Mouse (Mus musculus): ENCODE measurements around the gene Zfp78. TPM values are rescaled to one million over a fixed set of nuclear protein-coding genes. Genes with fewer than 3 reads are reported as not detected.
A peak's percentile ranks its signal among the peaks of the same experiment; 100 is the strongest.
"Not testable (repeated sequence)": the region's sequence is repeated elsewhere in the genome, so short reads cannot be mapped to it uniquely, and the experiment has no call there.

Gene Zfp78
- polyA plus RNA-seq, 1 experiment, result 4.7 TPM

GRCm38 (mm10) chr7:6358937-6359590 is 4.0 kb upstream of the Zfp78 start:
- Histone ChIP-seq H3K4me3 (replicated peaks; ENCODE audit: insufficient read depth, low read depth, low read length) (no peak overlapping the region), H3K27me3 (ENCODE audit: control insufficient read depth, insufficient read depth, low read length) (no peaks in the 10 kb centered on the region), H3K4me1 (ENCODE audit: control insufficient read depth, insufficient read depth, low read length) (no peaks in the 10 kb centered on the region), H3K27ac (ENCODE audit: insufficient read depth, low read length) (no peak overlapping the region)
- WGBS, result 49% methylated on average over 10 of the region's 10 CpGs
- TF ChIP-seq POLR2A (IDR thresholded peaks at IDR 0.05; ENCODE audit: borderline replicate concordance, insufficient read depth, low read length) (no peak), CTCF (IDR thresholded peaks at IDR 0.05; ENCODE audit: borderline replicate concordance, insufficient read depth, low read depth, low read length) (0 out of 2 replicates have a peak, but pooled peaks have one; percentile 40)
- DNase-seq, result peak in 1 of 2 experiments; percentile 62

GRCm38 (mm10) chr7:6360477-6361060 is 2.5 kb upstream of the Zfp78 start:
- TF ChIP-seq CTCF (IDR thresholded peaks at IDR 0.05; ENCODE audit: borderline replicate concordance, insufficient read depth, low read depth, low read length) (no peak), POLR2A (IDR thresholded peaks at IDR 0.05; ENCODE audit: borderline replicate concordance, insufficient read depth, low read length) (no peak)
- Histone ChIP-seq H3K27me3 (ENCODE audit: control insufficient read depth, insufficient read depth, low read length) (no peaks in the 10 kb centered on the region), H3K27ac (ENCODE audit: insufficient read depth, low read length) (no peak overlapping the region), H3K4me3 (replicated peaks; ENCODE audit: insufficient read depth, low read depth, low read length) (no peak overlapping the region), H3K4me1 (ENCODE audit: control insufficient read depth, insufficient read depth, low read length) (no peaks in the 10 kb centered on the region)
- DNase-seq, result no peak
- WGBS, result 37% methylated on average over 9 of the region's 9 CpGs

- DNase-seq, result no peak
- Histone ChIP-seq H3K4me1 (ENCODE audit: control insufficient read depth, insufficient read depth, low read length) (no peaks in the 10 kb centered on the region), H3K27me3 (ENCODE audit: control insufficient read depth, insufficient read depth, low read length) (no peaks in the 10 kb centered on the region), H3K27ac (ENCODE audit: insufficient read depth, low read length) (no peak overlapping the region; the same call in 1 of the 2 replicates), H3K4me3 (replicated peaks; ENCODE audit: insufficient read depth, low read depth, low read length) (peak overlapping the region; percentile 96)
- WGBS, result 19% methylated on average over 7 of the region's 7 CpGs
- TF ChIP-seq CTCF (IDR thresholded peaks at IDR 0.05; ENCODE audit: borderline replicate concordance, insufficient read depth, low read depth, low read length) (no peak), POLR2A (IDR thresholded peaks at IDR 0.05; ENCODE audit: borderline replicate concordance, insufficient read depth, low read length) (no peak)
These were observed 1.3 kb upstream of the Zfp78 start for GRCm38 (mm10) chr7:6361756-6362155.

GRCm38 (mm10) chr7:6362268-6363046 is 623 bp upstream of the Zfp78 start:
- no peak for TF ChIP-seq CTCF (IDR thresholded peaks at IDR 0.05; ENCODE audit: borderline replicate concordance, insufficient read depth, low read depth, low read length)
- peak; percentile 60; the same call in 1 of the 2 replicates for TF ChIP-seq POLR2A (IDR thresholded peaks at IDR 0.05; ENCODE audit: borderline replicate concordance, insufficient read depth, low read length)
- no peaks in the 10 kb centered on the region for H3K4me1 ChIP-seq (ENCODE audit: control insufficient read depth, insufficient read depth, low read length)
- DNase-seq, result peak; percentile 99
- under 1% methylated on average over 38 of the region's 38 CpGs for WGBS
- no peaks in the 10 kb centered on the region for H3K27me3 ChIP-seq (ENCODE audit: control insufficient read depth, insufficient read depth, low read length)
- peak overlapping the region; percentile 96 for H3K4me3 ChIP-seq (replicated peaks; ENCODE audit: insufficient read depth, low read depth, low read length)
- peak overlapping the region; percentile 64; the same call in 1 of the 2 replicates for H3K27ac ChIP-seq (ENCODE audit: insufficient read depth, low read length)

- no peak overlapping the region for H3K27ac ChIP-seq (ENCODE audit: insufficient read depth, low read length)
- 50% methylated on average over 1 of the region's 1 CpGs for WGBS
- H3K4me3 ChIP-seq (replicated peaks; ENCODE audit: insufficient read depth, low read depth, low read length), result no peak overlapping the region
- DNase-seq, result no peak
- H3K4me1 ChIP-seq (ENCODE audit: control insufficient read depth, insufficient read depth, low read length), result no peaks in the 10 kb centered on the region
- H3K27me3 ChIP-seq (ENCODE audit: control insufficient read depth, insufficient read depth, low read length), result no peaks in the 10 kb centered on the region
- TF ChIP-seq POLR2A (IDR thresholded peaks at IDR 0.05; ENCODE audit: borderline replicate concordance, insufficient read depth, low read length) (no peak), CTCF (IDR thresholded peaks at IDR 0.05; ENCODE audit: borderline replicate concordance, insufficient read depth, low read depth, low read length) (no peak)
These were observed 1.7 kb downstream of the Zfp78 start for GRCm38 (mm10) chr7:6364761-6365160.

GRCm38 (mm10) chr7:6367185-6367584 is 4.1 kb downstream of the Zfp78 start:
- H3K27me3 ChIP-seq (ENCODE audit: control insufficient read depth, insufficient read depth, low read length), result no peaks in the 10 kb centered on the region
- TF ChIP-seq CTCF (IDR thresholded peaks at IDR 0.05; ENCODE audit: borderline replicate concordance, insufficient read depth, low read depth, low read length), result no peak
- no peak for TF ChIP-seq POLR2A (IDR thresholded peaks at IDR 0.05; ENCODE audit: borderline replicate concordance, insufficient read depth, low read length)
- WGBS, result 95% methylated on average over 5 of the region's 5 CpGs
- no peak for DNase-seq
- H3K4me1 ChIP-seq (ENCODE audit: control insufficient read depth, insufficient read depth, low read length), result no peaks in the 10 kb centered on the region
- H3K4me3 ChIP-seq (replicated peaks; ENCODE audit: insufficient read depth, low read depth, low read length), result no peak overlapping the region
- no peak overlapping the region for H3K27ac ChIP-seq (ENCODE audit: insufficient read depth, low read length)

GRCm38 (mm10) chr7:6368146-6368545 is 5.1 kb downstream of the Zfp78 start:
- not testable (repeated sequence) for H3K27me3 ChIP-seq (ENCODE audit: control insufficient read depth, insufficient read depth, low read length); H3K27ac ChIP-seq (ENCODE audit: insufficient read depth, low read length); DNase-seq; H3K4me1 ChIP-seq (ENCODE audit: control insufficient read depth, insufficient read depth, low read length); H3K4me3 ChIP-seq (replicated peaks; ENCODE audit: insufficient read depth, low read depth, low read length)
- 86% methylated on average over 5 of the region's 5 CpGs for WGBS
